ENCODE assay signal across 23 mouse cellular contexts in the genomic region with DNA sequence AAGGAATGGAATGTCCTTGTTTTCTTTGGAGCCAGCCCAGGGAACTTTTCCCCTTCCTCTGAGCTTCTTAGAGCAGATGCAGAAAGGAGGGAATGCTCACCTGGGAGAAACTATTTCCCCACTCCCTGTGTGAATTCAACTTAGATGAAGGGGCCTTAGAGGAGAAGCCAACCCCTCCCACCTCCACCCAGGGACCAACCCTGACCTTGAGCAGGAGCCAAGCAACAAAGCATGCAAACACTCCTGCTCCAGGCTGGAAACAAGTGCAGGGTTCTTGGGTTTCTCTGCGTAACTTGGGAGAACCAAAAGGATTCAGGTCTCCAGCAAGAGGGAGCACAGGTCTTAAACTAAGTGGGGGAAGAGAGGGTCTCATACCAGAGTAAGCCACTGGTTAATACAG.
A peak's percentile ranks its signal among the peaks of the same experiment; 100 is the strongest.
DNase-seq lines count a peak whose midpoint lies in the region; ATAC-seq and TF ChIP-seq lines count a peak whose summit lies in the region.
"Had no signal": no experiment of that assay in that cellular context is flagged by ENCODE, and none has a peak within 500 bp of the region (broad histone marks: within the 10 kb centered on the region; RNA-seq: fewer than 3 reads in every experiment).

No protein-coding gene starts in this region.

- no peak for TF ChIP-seq EP300 in ES-Bruce4 (IDR thresholded peaks at IDR 0.05; ENCODE audit: insufficient read depth, low read depth, low read length)
- TF ChIP-seq EP300 in stomach, postnatal 0 days (optimal IDR thresholded peaks at IDR 0.05): no peak

- ATAC-seq in stomach, postnatal 0 days (ENCODE audit: low FRiP score, low TSS enrichment): no peak
- ATAC-seq: CD4-positive, CD25-positive, alpha-beta regulatory T cell, adult 4 months; forebrain, embryonic 13.5 days; forebrain, postnatal 0 days; hindbrain, embryonic 16.5 days; inflammation-experienced regulatory T-cells, adult 6 months; intestine, postnatal 0 days; Patski had no signal

- WGBS in olfactory bulb, adult 2 months: 89% methylated on average over 1 of the region's 1 CpGs
- 69% methylated on average over 1 of the region's 1 CpGs for WGBS in stomach, postnatal 0 days

- DNase-seq in adrenal gland, adult 2 months: peak; percentile 20
- no peak for DNase-seq in adrenal gland, postnatal 4 days (ENCODE audit: low spot score in 2 of 2)
- DNase-seq in heart, adult 11 months: peak; percentile 79
- DNase-seq in heart, postnatal 4 days: no peak
- DNase-seq in stomach, postnatal 0 days (ENCODE audit: low spot score): no peak
- DNase-seq: B cell, adult 2 months; cerebellum, adult 2 months; cerebellum, postnatal 10 days; forebrain, postnatal 0 days; gastrocnemius, adult 2 months; gastrocnemius, postnatal 25 days; heart, postnatal 36 days had no signal

- H3K9me3 ChIP-seq in ES-Bruce4 (replicated peaks; ENCODE audit: control insufficient read depth, insufficient read depth, low read length, poor library complexity, severe bottlenecking): no peaks in the 10 kb centered on the region
- H3K9me3 ChIP-seq in stomach, postnatal 0 days (ENCODE audit: control insufficient read depth, low read length): no peaks in the 10 kb centered on the region
- H3K9me3 ChIP-seq: embryonic facial prominence, embryonic 10.5 days; forebrain, embryonic 13.5 days; heart, embryonic 13.5 days; hindbrain, embryonic 12.5 days had no signal

- H3K36me3 ChIP-seq in ES-Bruce4 (ENCODE audit: control insufficient read depth, insufficient read depth, low read length, poor library complexity, severe bottlenecking): no peaks in the 10 kb centered on the region
- no peaks in the 10 kb centered on the region for H3K36me3 ChIP-seq in stomach, postnatal 0 days (ENCODE audit: control insufficient read depth, insufficient read depth, low read length)
- H3K36me3 ChIP-seq: embryonic facial prominence, embryonic 10.5 days; heart, embryonic 13.5 days; hindbrain, embryonic 12.5 days had no signal

- TF ChIP-seq POLR2A in ES-Bruce4 (IDR thresholded peaks at IDR 0.05; ENCODE audit: insufficient read depth, low read length): no peak
- no peak for TF ChIP-seq POLR2A in olfactory bulb, adult 2 months (IDR thresholded peaks at IDR 0.05; ENCODE audit: insufficient read depth, low read depth, low read length)

- no peaks in the 10 kb centered on the region for H3K4me1 ChIP-seq in ES-Bruce4 (ENCODE audit: control insufficient read depth, insufficient read depth, low read length)
- H3K4me1 ChIP-seq in olfactory bulb, adult 2 months (ENCODE audit: control insufficient read depth, insufficient read depth, low read length): peaks cover 10% of the 10 kb centered on the region
- H3K4me1 ChIP-seq in stomach, postnatal 0 days (replicated peaks; ENCODE audit: control insufficient read depth, insufficient read depth): no peaks in the 10 kb centered on the region
- H3K4me1 ChIP-seq: embryonic facial prominence, embryonic 10.5 days; forebrain, embryonic 13.5 days; hindbrain, embryonic 12.5 days had no signal

- TF ChIP-seq CTCF in ES-Bruce4 (IDR thresholded peaks at IDR 0.05; ENCODE audit: low read depth, low read length): no peak
- no peak for TF ChIP-seq CTCF in olfactory bulb, adult 2 months (IDR thresholded peaks at IDR 0.05; ENCODE audit: insufficient read depth, low read depth, low read length)
- no peak for TF ChIP-seq CTCF in stomach, postnatal 0 days (IDR thresholded peaks at IDR 0.05; ENCODE audit: low read depth)

- no peak overlapping the region for H3K4me2 ChIP-seq in stomach, postnatal 0 days (replicated peaks; ENCODE audit: low read depth)
- H3K4me2 ChIP-seq: forebrain, embryonic 13.5 days; hindbrain, embryonic 12.5 days had no signal

- no peak overlapping the region for H3K9ac ChIP-seq in ES-Bruce4 (ENCODE audit: low read depth, poor library complexity, severe bottlenecking)
- H3K9ac ChIP-seq in stomach, postnatal 0 days (ENCODE audit: low read length): no peak overlapping the region
- H3K9ac ChIP-seq: forebrain, embryonic 13.5 days; forebrain, postnatal 0 days; heart, embryonic 13.5 days; hindbrain, embryonic 12.5 days had no signal

- H3K27me3 ChIP-seq in ES-Bruce4 (ENCODE audit: control insufficient read depth, insufficient read depth, low read length, poor library complexity, severe bottlenecking): no peaks in the 10 kb centered on the region
- H3K27me3 ChIP-seq in stomach, postnatal 0 days (ENCODE audit: control insufficient read depth, insufficient read depth, low read length): no peaks in the 10 kb centered on the region
- H3K27me3 ChIP-seq: forebrain, embryonic 13.5 days; heart, embryonic 13.5 days; hindbrain, embryonic 12.5 days; Patski had no signal

- no peak overlapping the region for H3K4me3 ChIP-seq in ES-Bruce4 (ENCODE audit: low read depth, low read length)
- no peak overlapping the region for H3K4me3 ChIP-seq in olfactory bulb, adult 2 months (ENCODE audit: insufficient read depth, low read depth, low read length)
- H3K4me3 ChIP-seq in stomach, postnatal 0 days (ENCODE audit: low read depth, low read length): no peak overlapping the region
- H3K4me3 ChIP-seq: embryonic facial prominence, embryonic 10.5 days; forebrain, embryonic 13.5 days; gastrocnemius, adult 2 months; heart, embryonic 13.5 days; hindbrain, embryonic 12.5 days had no signal

- H3K27ac ChIP-seq in ES-Bruce4 (ENCODE audit: insufficient read depth, low read length): peak overlapping the region; percentile 20; the same call in 1 of the 2 replicates
- peak overlapping the region; percentile 55; the same call in 1 of the 2 replicates for H3K27ac ChIP-seq in olfactory bulb, adult 2 months (ENCODE audit: insufficient read depth, low read depth, low read length)
- no peak overlapping the region for H3K27ac ChIP-seq in stomach, postnatal 0 days (replicated peaks)
- H3K27ac ChIP-seq: embryonic facial prominence, embryonic 10.5 days; forebrain, embryonic 13.5 days; gastrocnemius, adult 2 months; heart, embryonic 13.5 days; hindbrain, embryonic 12.5 days had no signal

Comparison
In these comparisons a context has a peak if more than half of its experiments do, and no peak if none do; other contexts are left out.
1. DNase-seq: peak in adrenal gland, adult 2 months (single experiment) and heart, adult 11 months (single experiment); none in adrenal gland, postnatal 4 days (0 of 2), heart, postnatal 4 days (single experiment) and stomach, postnatal 0 days (single experiment).